Mouse (Mus musculus) heart, postnatal 0 days (tissue): ENCODE results near the gene AI837181. TPM values are rescaled to one million over a fixed set of nuclear protein-coding genes. Genes with fewer than 3 reads are reported as not detected.
A peak's percentile ranks its signal among the peaks of the same experiment; 100 is the strongest.

Experiments
- ATAC-seq: fragments of 200-750 bp; cut with Nextera tagmentation; 2 replicates; pipeline ENCODE4 v1.8.0; 2017; ENCODE audit warnings: low read depth, moderate number of reproducible peaks, moderate library complexity; ENCODE audit not compliant: insufficient read depth
- DNase-seq: peaks from one replicate; pipeline ENCODE4 v3.0.0-alpha.2; 2016; ENCODE audit warnings: low spot score
- H3K27ac ChIP-seq: fragments of 300-500 bp; sonication (generic); 2 replicates; pipeline ENCODE4 v1.5.1; 2014; ENCODE audit warnings: low read depth, mild to moderate bottlenecking
- H3K27me3 ChIP-seq: fragments of 300-500 bp; sonication (generic); 2 replicates; pipeline ENCODE4 v1.6.1; 2014; ENCODE audit warnings: low read length, mixed read lengths; ENCODE audit not compliant: control insufficient read depth, insufficient read depth
- H3K36me3 ChIP-seq: fragments of 300-500 bp; sonication (generic); replicated peaks from 2 replicates; pipeline ENCODE4 v1.6.1; 2014; ENCODE audit warnings: low read length, mixed read lengths; ENCODE audit not compliant: control insufficient read depth, insufficient read depth
- H3K4me1 ChIP-seq: fragments of 300-500 bp; sonication (generic); 2 replicates; pipeline ENCODE4 v1.6.1; 2014; ENCODE audit warnings: antibody characterized with exemption; ENCODE audit not compliant: control insufficient read depth, insufficient read depth
- H3K4me2 ChIP-seq: fragments of 300-500 bp; sonication (generic); 2 replicates; pipeline ENCODE4 v1.6.1; 2014; ENCODE audit warnings: low read depth, mild to moderate bottlenecking, low read length, moderate library complexity
- H3K4me3 ChIP-seq: fragments of 300-500 bp; sonication (generic); 2 replicates; pipeline ENCODE4 v1.5.1; 2014; ENCODE audit warnings: low read depth, low read length
- H3K9ac ChIP-seq: fragments of 300-500 bp; sonication (generic); replicated peaks from 2 replicates; pipeline ENCODE4 v1.6.1; 2014; ENCODE audit warnings: low read depth, low read length, mixed read lengths
- H3K9me3 ChIP-seq: fragments of 300-500 bp; sonication (generic); replicated peaks from 2 replicates; pipeline ENCODE4 v1.6.1; 2016; ENCODE audit warnings: low read length; ENCODE audit not compliant: control insufficient read depth
- CTCF ChIP-seq: IDR thresholded peaks from 2 replicates; pipeline ENCODE4 v1.5.1; 2016; ENCODE audit warnings: antibody characterized with exemption, control low read depth, low read depth
- EP300 ChIP-seq: IDR thresholded peaks from 2 replicates; pipeline ENCODE4 v1.6.1; 2016; ENCODE audit warnings: antibody characterized with exemption, low read depth
- WGBS: fragments of 180-500 bp; shearing (Covaris S2); extraction: QIAGEN DNeasy Blood & Tissue Kit; methylation state at CpG from one replicate; pipeline ENCODE4 v1.1.7; 2014; 5-methylcytosine and 5-hydroxymethylcytosine counted together
- polyA plus RNA-seq: library from polyadenylated mRNA; unstranded; fragments of >200 nt; fragmentation: Nextera tagmentation; extraction: Ambion mirVana; gene quantifications from 2 replicates; pipeline ENCODE4 v1.2.1, GENCODE M21; 2015
- total RNA-seq: library from RNA; depleted of rRNA; stranded (reverse); fragments of >200 nt; gene quantifications from 2 replicates; pipeline ENCODE4 v1.2.3, GENCODE M21; 2014; ENCODE audit warnings: low replicate concordance; rRNA removed

Gene AI837181
- 47.4 and 59.1 TPM in 2 replicates for total RNA-seq
- 38.1 and 40.5 TPM in 2 replicates for polyA plus RNA-seq

- H3K4me3 ChIP-seq = peak within 1 kb of the TSS; percentile 61
- H3K27me3 ChIP-seq = no peaks in the 10 kb centered on the region
- peaks cover 15% of the 10 kb centered on the region for H3K4me1 ChIP-seq
- DNase-seq (peak; percentile 98), ATAC-seq (peak; percentile 88)
- under 1% methylated on average over 50 of the region's 87 CpGs for WGBS
- peak within 1 kb of the TSS; percentile 73 for H3K9ac ChIP-seq
- H3K9me3 ChIP-seq = no peaks in the 10 kb centered on the region
- peaks cover 40% of the 10 kb centered on the region for H3K36me3 ChIP-seq
- peak within 1 kb of the TSS; percentile 81 for H3K4me2 ChIP-seq
- H3K27ac ChIP-seq = peak within 1 kb of the TSS; percentile 91
- TF ChIP-seq CTCF (no peak), EP300 (no peak; the same call in 1 of the 2 replicates)
Measured at GRCm38 (mm10) chr19:5424782-5425741, at the start of gene AI837181, which contains the start of gene Drap1. TSS of gene AI837181 (plus strand) at chr19:5425144. TSS of gene Drap1 (minus strand) at chr19:5424979.

DNA sequence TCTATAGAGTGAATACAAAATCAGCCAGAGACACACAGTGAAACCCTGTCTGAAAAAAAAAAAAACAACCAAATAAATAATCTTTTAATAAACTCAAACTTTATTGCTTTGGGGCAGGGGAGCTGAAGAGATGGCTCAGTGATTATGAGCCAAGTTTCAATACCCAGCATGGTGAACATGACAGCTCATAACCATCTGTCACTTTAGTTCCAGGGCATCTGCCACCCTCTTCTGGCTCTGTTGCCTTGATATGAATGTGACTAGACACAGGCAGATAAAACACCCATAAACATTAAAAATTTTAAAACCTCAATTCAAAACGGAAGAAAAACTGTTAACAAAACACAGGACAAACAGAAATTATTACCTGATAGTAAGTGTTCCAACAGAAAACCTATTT, 47.5 kb upstream of the AI837181 start:
- no peak for ATAC-seq
- 83% methylated on average over 1 of the region's 1 CpGs for WGBS
- no peak overlapping the region for H3K9ac ChIP-seq

DNA sequence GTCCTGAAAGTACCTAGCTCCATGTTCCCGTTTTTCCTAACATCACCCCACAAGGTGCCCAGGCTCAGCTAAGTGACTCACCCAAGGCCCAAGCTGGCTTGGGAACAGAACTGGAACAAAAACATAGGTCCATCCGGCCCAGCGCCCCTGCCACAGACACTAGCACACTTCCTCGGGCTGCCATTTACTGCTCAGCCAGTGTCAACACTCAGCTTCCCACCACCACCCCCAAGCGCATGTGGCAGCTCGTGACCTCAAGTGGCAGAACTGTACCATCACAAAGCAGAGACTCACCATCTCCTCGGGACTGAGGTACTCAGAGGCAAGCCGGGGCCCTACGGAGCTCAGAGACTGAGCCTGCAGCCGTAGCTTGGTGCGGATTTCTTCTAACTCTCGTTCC, 41.6 kb upstream of the AI837181 start:
- Histone ChIP-seq H3K36me3 (peaks cover 74% of the 10 kb centered on the region), H3K27me3 (no peaks in the 10 kb centered on the region), H3K4me1 (peaks cover 10% of the 10 kb centered on the region), H3K4me3 (no peak overlapping the region), H3K9ac (no peak overlapping the region), H3K4me2 (no peak overlapping the region), H3K9me3 (no peaks in the 10 kb centered on the region), H3K27ac (no peak overlapping the region)
- ATAC-seq (no peak), DNase-seq (no peak)
- 90% methylated on average over 12 of the region's 12 CpGs for WGBS
- TF ChIP-seq EP300 (no peak), CTCF (no peak)

More for the DNA sequence above, 47.5 kb upstream of the AI837181 start:
- H3K4me3 ChIP-seq = no peak overlapping the region
- no peaks in the 10 kb centered on the region for H3K4me1 ChIP-seq
- H3K36me3 ChIP-seq = peaks cover 59% of the 10 kb centered on the region
- no peaks in the 10 kb centered on the region for H3K27me3 ChIP-seq
- no peaks in the 10 kb centered on the region for H3K9me3 ChIP-seq
- no peak for DNase-seq
- H3K27ac ChIP-seq = no peak overlapping the region
- TF ChIP-seq EP300 (no peak), CTCF (no peak)
- no peak overlapping the region for H3K4me2 ChIP-seq

- TF ChIP-seq CTCF (no peak), EP300 (no peak)
- Histone ChIP-seq H3K9me3 (no peaks in the 10 kb centered on the region), H3K4me1 (peaks cover 19% of the 10 kb centered on the region), H3K4me2 (no peak overlapping the region), H3K36me3 (peaks cover 60% of the 10 kb centered on the region), H3K27ac (no peak overlapping the region), H3K4me3 (no peak overlapping the region), H3K27me3 (no peaks in the 10 kb centered on the region), H3K9ac (no peak overlapping the region)
- ATAC-seq (no peak), DNase-seq (no peak)
- WGBS = 89% methylated on average over 8 of the region's 8 CpGs
Measured at GRCm38 (mm10) chr19:5384715-5385114, 40.2 kb upstream of the AI837181 start.

- under 1% methylated on average over 34 of the region's 43 CpGs for WGBS
- ATAC-seq (peak; percentile 37), DNase-seq (no peak)
- Histone ChIP-seq H3K9ac (peak overlapping the region; percentile 91), H3K9me3 (no peaks in the 10 kb centered on the region), H3K4me3 (peak overlapping the region; percentile 93), H3K36me3 (peaks cover 27% of the 10 kb centered on the region), H3K4me1 (peaks cover 25% of the 10 kb centered on the region), H3K27me3 (no peaks in the 10 kb centered on the region), H3K4me2 (peak overlapping the region; percentile 85), H3K27ac (peak overlapping the region; percentile 88)
- no peak for TF ChIP-seq EP300
Measured at GRCm38 (mm10) chr19:5388011-5388441, 36.9 kb upstream of the AI837181 start.
